Comparison of ENCODE assay signal across 32 mouse cellular contexts in the genomic region with DNA sequence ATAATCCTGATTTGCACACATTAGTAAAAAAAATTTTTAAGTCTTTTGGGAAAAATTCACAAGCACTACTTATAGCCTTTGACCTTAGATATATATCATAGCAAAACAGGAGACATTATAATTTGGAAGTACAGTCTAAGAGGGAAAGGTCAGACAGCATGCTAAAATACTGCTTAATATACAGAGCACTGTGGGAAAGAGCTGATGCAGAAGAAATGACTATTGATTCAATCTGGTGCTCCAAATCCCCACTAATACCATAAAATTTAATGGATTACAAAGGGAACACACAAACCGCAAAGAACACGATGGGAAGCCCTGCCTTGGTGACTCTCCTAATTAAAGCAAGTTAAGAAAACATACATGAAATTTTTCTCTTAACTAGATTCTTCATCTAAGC.
"Had no signal": no experiment of that assay in that cellular context is flagged by ENCODE, and none has a peak within 500 bp of the region (broad histone marks: within the 10 kb centered on the region; RNA-seq: fewer than 3 reads in every experiment).

No protein-coding gene starts in this region.

- H3K36me3 ChIP-seq: heart, embryonic 10.5 days; heart, embryonic 12.5 days; heart, embryonic 13.5 days; heart, embryonic 15.5 days; hindbrain, embryonic 10.5 days; hindbrain, embryonic 12.5 days; hindbrain, embryonic 13.5 days; hindbrain, embryonic 15.5 days; intestine, embryonic 15.5 days had no signal

- DNase-seq: heart, adult 2 months; heart, postnatal 10 days; heart, postnatal 14 days; heart, postnatal 36 days; heart, postnatal 4 days; kidney, adult 11 months; kidney, adult 18-20 months; kidney, adult 8-10 months; kidney, adult 9 months; kidney, postnatal 14 days; kidney, postnatal 25 days; kidney, postnatal 36 days; layer of hippocampus, adult 9-11 months; layer of hippocampus, postnatal 36 days had no signal

- ATAC-seq: hindbrain, embryonic 16.5 days; hindbrain, postnatal 0 days; inflammation-experienced regulatory T-cells, adult 6 months; intestine, embryonic 15.5 days; intestine, embryonic 16.5 days; intestine, postnatal 0 days had no signal

- H3K9ac ChIP-seq: heart, embryonic 12.5 days; heart, embryonic 13.5 days; heart, embryonic 15.5 days; hindbrain, embryonic 12.5 days; hindbrain, embryonic 13.5 days; hindbrain, embryonic 14.5 days; hindbrain, embryonic 15.5 days; intestine, embryonic 15.5 days had no signal

- H3K4me1 ChIP-seq: heart, embryonic 10.5 days; hindbrain, embryonic 10.5 days; hindbrain, embryonic 12.5 days; hindbrain, embryonic 13.5 days; hindbrain, embryonic 15.5 days; intestine, embryonic 15.5 days had no signal

- H3K4me3 ChIP-seq: heart, adult 2 months; heart, embryonic 10.5 days; heart, embryonic 12.5 days; heart, embryonic 13.5 days; heart, embryonic 15.5 days; hindbrain, embryonic 10.5 days; hindbrain, embryonic 12.5 days; hindbrain, embryonic 13.5 days; hindbrain, embryonic 15.5 days; intestine, embryonic 15.5 days; layer of hippocampus, adult 2 months; left cerebral cortex, adult 2 months had no signal

- H3K4me2 ChIP-seq: heart, embryonic 11.5 days; heart, embryonic 12.5 days; heart, embryonic 13.5 days; heart, embryonic 15.5 days; hindbrain, embryonic 12.5 days; hindbrain, embryonic 13.5 days; hindbrain, embryonic 14.5 days; hindbrain, embryonic 15.5 days; intestine, embryonic 15.5 days had no signal

- H3K27ac ChIP-seq: heart, adult 2 months; heart, embryonic 10.5 days; heart, embryonic 13.5 days; heart, embryonic 15.5 days; hindbrain, embryonic 10.5 days; hindbrain, embryonic 12.5 days; hindbrain, embryonic 13.5 days; hindbrain, embryonic 14.5 days; hindbrain, embryonic 15.5 days; hindbrain, postnatal 0 days; intestine, embryonic 15.5 days; layer of hippocampus, adult 2 months; left cerebral cortex, adult 2 months had no signal

- H3K9me3 ChIP-seq: heart, embryonic 10.5 days; heart, embryonic 12.5 days; heart, embryonic 13.5 days; heart, embryonic 15.5 days; hindbrain, embryonic 10.5 days; hindbrain, embryonic 12.5 days; hindbrain, embryonic 13.5 days; hindbrain, embryonic 15.5 days; intestine, embryonic 15.5 days had no signal

- H3K27me3 ChIP-seq: heart, embryonic 12.5 days; heart, embryonic 13.5 days; heart, embryonic 15.5 days; hindbrain, embryonic 12.5 days; hindbrain, embryonic 13.5 days; hindbrain, embryonic 15.5 days; intestine, embryonic 15.5 days had no signal
